Mouse (Mus musculus): Measurements from ENCODE around the gene Ace3. TPM values are rescaled to one million over a fixed set of nuclear protein-coding genes. Genes with fewer than 3 reads are reported as not detected.
A peak's percentile ranks its signal among the peaks of the same experiment; 100 is the strongest.

The Ace3 gene
- polyA plus RNA-seq (2012; rRNA removed) = not detected in 2 replicates
- polyA plus RNA-seq (2014; fragmentation: Nextera tagmentation; extraction: Ambion mirVana) = not detected in 2 replicates

- ATAC-seq (ENCODE audit: low FRiP score, low read depth) = no peak
- H3K27me3 ChIP-seq (ENCODE audit: control insufficient read depth, insufficient read depth, low read length) = no peaks in the 10 kb centered on the region
- H3K9ac ChIP-seq (ENCODE audit: low read depth, low read length, severe bottlenecking) = no peak within 1 kb of the TSS
- H3K36me3 ChIP-seq (ENCODE audit: control insufficient read depth, insufficient read depth, low read length) = no peaks in the 10 kb centered on the region
- no peak within 1 kb of the TSS for H3K27ac ChIP-seq (replicated peaks; ENCODE audit: low read depth, low read length)
- no peaks in the 10 kb centered on the region for H3K4me1 ChIP-seq (ENCODE audit: control insufficient read depth, insufficient read depth, low read length)
- no peak within 1 kb of the TSS for H3K4me2 ChIP-seq (replicated peaks; ENCODE audit: low read depth, low read length, severe bottlenecking)
- 98% methylated on average over 3 of the region's 3 CpGs for WGBS
- TF ChIP-seq POLR2A (IDR thresholded peaks at IDR 0.05; ENCODE audit: borderline replicate concordance, extremely low read depth, insufficient read depth, insufficient read length) = no peak
- no peaks in the 10 kb centered on the region for H3K9me3 ChIP-seq (ENCODE audit: control insufficient read depth, low read length)
- H3K4me3 ChIP-seq (replicated peaks; ENCODE audit: low read length) = no peak within 1 kb of the TSS
- DNase-seq (ENCODE audit: low spot score) = no peak
These were observed at the start of gene Ace3 for GRCm38 (mm10) chr11:105994375-105994774. Gene Ace3 (plus strand): TSS chr11:105994675.

GRCm38 (mm10) chr11:105944770-105945672 is 49.5 kb upstream of the Ace3 start:
- H3K27me3 ChIP-seq (ENCODE audit: control insufficient read depth, insufficient read depth, low read length) = no peaks in the 10 kb centered on the region

GRCm38 (mm10) chr11:105946694-105947154 is 47.8 kb upstream of the Ace3 start:
- H3K9ac ChIP-seq (ENCODE audit: low read depth, low read length, severe bottlenecking) = no peak overlapping the region
- no peak overlapping the region for H3K4me2 ChIP-seq (replicated peaks; ENCODE audit: low read depth, low read length, severe bottlenecking)
- no peaks in the 10 kb centered on the region for H3K27me3 ChIP-seq (ENCODE audit: control insufficient read depth, insufficient read depth, low read length)
- no peaks in the 10 kb centered on the region for H3K9me3 ChIP-seq (ENCODE audit: control insufficient read depth, low read length)
- no peak overlapping the region for H3K4me3 ChIP-seq (replicated peaks; ENCODE audit: low read length)
- TF ChIP-seq POLR2A (IDR thresholded peaks at IDR 0.05; ENCODE audit: borderline replicate concordance, extremely low read depth, insufficient read depth, insufficient read length) = no peak
- 41% methylated on average over 11 of the region's 11 CpGs for WGBS
- H3K4me1 ChIP-seq (ENCODE audit: control insufficient read depth, insufficient read depth, low read length) = peaks cover 10% of the 10 kb centered on the region; the same call in 1 of the 2 replicates
- H3K27ac ChIP-seq (replicated peaks; ENCODE audit: low read depth, low read length) = no peak overlapping the region
- H3K36me3 ChIP-seq (ENCODE audit: control insufficient read depth, insufficient read depth, low read length) = no peaks in the 10 kb centered on the region
- DNase-seq (ENCODE audit: low spot score) (peak; percentile 38), ATAC-seq (ENCODE audit: low FRiP score, low read depth) (no peak)

More at GRCm38 (mm10) chr11:105944770-105945672, 49.5 kb upstream of the Ace3 start:
- Histone ChIP-seq H3K27ac (replicated peaks; ENCODE audit: low read depth, low read length) (no peak overlapping the region), H3K4me1 (ENCODE audit: control insufficient read depth, insufficient read depth, low read length) (peaks cover 7% of the 10 kb centered on the region; the same call in 1 of the 2 replicates), H3K4me3 (replicated peaks; ENCODE audit: low read length) (peak overlapping the region; percentile 60), H3K9me3 (ENCODE audit: control insufficient read depth, low read length) (no peaks in the 10 kb centered on the region), H3K4me2 (replicated peaks; ENCODE audit: low read depth, low read length, severe bottlenecking) (peak overlapping the region; percentile 97), H3K9ac (ENCODE audit: low read depth, low read length, severe bottlenecking) (no peak overlapping the region), H3K36me3 (ENCODE audit: control insufficient read depth, insufficient read depth, low read length) (no peaks in the 10 kb centered on the region)
- no peak for TF ChIP-seq POLR2A (IDR thresholded peaks at IDR 0.05; ENCODE audit: borderline replicate concordance, extremely low read depth, insufficient read depth, insufficient read length)
- DNase-seq (ENCODE audit: low spot score) = no peak
- ATAC-seq (ENCODE audit: low FRiP score, low read depth) = no peak
- 70% methylated on average over 16 of the region's 16 CpGs for WGBS

- 50% methylated on average over 2 of the region's 2 CpGs for WGBS
- H3K27ac ChIP-seq (replicated peaks; ENCODE audit: low read depth, low read length) = no peak overlapping the region
- no peak overlapping the region for H3K9ac ChIP-seq (ENCODE audit: low read depth, low read length, severe bottlenecking)
These were observed 46.2 kb upstream of the Ace3 start for GRCm38 (mm10) chr11:105948255-105948654.

GRCm38 (mm10) chr11:105950519-105950918 is 44.0 kb upstream of the Ace3 start:
- Histone ChIP-seq H3K4me3 (replicated peaks; ENCODE audit: low read length) (no peak overlapping the region), H3K4me1 (ENCODE audit: control insufficient read depth, insufficient read depth, low read length) (peaks cover 3% of the 10 kb centered on the region; the same call in 1 of the 2 replicates), H3K9me3 (ENCODE audit: control insufficient read depth, low read length) (no peaks in the 10 kb centered on the region), H3K27me3 (ENCODE audit: control insufficient read depth, insufficient read depth, low read length) (no peaks in the 10 kb centered on the region), H3K9ac (ENCODE audit: low read depth, low read length, severe bottlenecking) (no peak overlapping the region), H3K4me2 (replicated peaks; ENCODE audit: low read depth, low read length, severe bottlenecking) (no peak overlapping the region), H3K36me3 (ENCODE audit: control insufficient read depth, insufficient read depth, low read length) (no peaks in the 10 kb centered on the region), H3K27ac (replicated peaks; ENCODE audit: low read depth, low read length) (no peak overlapping the region)
- no peak for TF ChIP-seq POLR2A (IDR thresholded peaks at IDR 0.05; ENCODE audit: borderline replicate concordance, extremely low read depth, insufficient read depth, insufficient read length)
- no peak for ATAC-seq (ENCODE audit: low FRiP score, low read depth)
- 77% methylated on average over 4 of the region's 4 CpGs for WGBS
- DNase-seq (ENCODE audit: low spot score) = no peak

More at GRCm38 (mm10) chr11:105948255-105948654, 46.2 kb upstream of the Ace3 start:
- Histone ChIP-seq H3K9me3 (ENCODE audit: control insufficient read depth, low read length) (no peaks in the 10 kb centered on the region), H3K36me3 (ENCODE audit: control insufficient read depth, insufficient read depth, low read length) (no peaks in the 10 kb centered on the region), H3K27me3 (ENCODE audit: control insufficient read depth, insufficient read depth, low read length) (no peaks in the 10 kb centered on the region), H3K4me2 (replicated peaks; ENCODE audit: low read depth, low read length, severe bottlenecking) (no peak overlapping the region), H3K4me3 (replicated peaks; ENCODE audit: low read length) (no peak overlapping the region), H3K4me1 (ENCODE audit: control insufficient read depth, insufficient read depth, low read length) (peaks cover 6% of the 10 kb centered on the region; the same call in 1 of the 2 replicates)
- DNase-seq (ENCODE audit: low spot score) (no peak), ATAC-seq (ENCODE audit: low FRiP score, low read depth) (no peak)
- no peak for TF ChIP-seq POLR2A (IDR thresholded peaks at IDR 0.05; ENCODE audit: borderline replicate concordance, extremely low read depth, insufficient read depth, insufficient read length)
